ENCODE assay signal across 25 mouse cellular contexts in genomic region chr4:117023469-117023868, GRCm38 (mm10). TPM values are rescaled to one million over a fixed set of nuclear protein-coding genes. Genes with fewer than 3 reads are reported as not detected.
DNase-seq lines count a peak whose midpoint lies in the region; ATAC-seq and TF ChIP-seq lines count a peak whose summit lies in the region.
"Had no signal": no experiment of that assay in that cellular context is flagged by ENCODE, and none has a peak within 500 bp of the region (broad histone marks: within the 10 kb centered on the region; RNA-seq: fewer than 3 reads in every experiment).

No protein-coding gene starts in this region.

- H3K27ac ChIP-seq in liver, embryonic 13.5 days = peak overlapping the region; percentile 8; the same call in 1 of the 2 replicates
- no peak overlapping the region for H3K27ac ChIP-seq in liver, embryonic 11.5 days (ENCODE audit: low read depth, low read length)
- H3K27ac ChIP-seq in midbrain, embryonic 11.5 days (ENCODE audit: low read depth, low read length) = no peak overlapping the region
- H3K27ac ChIP-seq in midbrain, postnatal 0 days (ENCODE audit: low read depth, low read length) = no peak overlapping the region
- H3K27ac ChIP-seq: embryonic facial prominence, embryonic 13.5 days; embryonic facial prominence, embryonic 15.5 days; forebrain, embryonic 10.5 days; forebrain, embryonic 12.5 days had no signal

- no peak for TF ChIP-seq CTCF in midbrain, postnatal 0 days (IDR thresholded peaks at IDR 0.05)

- H3K4me3 ChIP-seq in liver, embryonic 13.5 days (replicated peaks) = no peak overlapping the region
- no peak overlapping the region for H3K4me3 ChIP-seq in liver, embryonic 11.5 days (ENCODE audit: low read depth, low read length)
- H3K4me3 ChIP-seq in midbrain, embryonic 11.5 days (ENCODE audit: low read depth, low read length) = no peak overlapping the region
- H3K4me3 ChIP-seq in midbrain, postnatal 0 days (ENCODE audit: low read depth, low read length) = no peak overlapping the region
- H3K4me3 ChIP-seq: embryonic facial prominence, embryonic 13.5 days; embryonic facial prominence, embryonic 15.5 days; erythroblast, embryonic 14.5 days; forebrain, embryonic 10.5 days; forebrain, embryonic 12.5 days had no signal

- H3K4me2 ChIP-seq in liver, embryonic 13.5 days = no peak overlapping the region
- H3K4me2 ChIP-seq in liver, embryonic 11.5 days = no peak overlapping the region
- H3K4me2 ChIP-seq in midbrain, embryonic 11.5 days = no peak overlapping the region
- H3K4me2 ChIP-seq in midbrain, postnatal 0 days (ENCODE audit: low read depth, low read length, poor library complexity, severe bottlenecking) = no peak overlapping the region
- H3K4me2 ChIP-seq: embryonic facial prominence, embryonic 13.5 days; embryonic facial prominence, embryonic 15.5 days; forebrain, embryonic 12.5 days had no signal

- no peaks in the 10 kb centered on the region for H3K9me3 ChIP-seq in liver, embryonic 13.5 days (replicated peaks)
- H3K9me3 ChIP-seq in liver, embryonic 11.5 days (ENCODE audit: control insufficient read depth, low read length) = no peaks in the 10 kb centered on the region
- no peaks in the 10 kb centered on the region for H3K9me3 ChIP-seq in midbrain, embryonic 11.5 days (ENCODE audit: control insufficient read depth, low read length)
- no peaks in the 10 kb centered on the region for H3K9me3 ChIP-seq in midbrain, postnatal 0 days (ENCODE audit: low read length)
- H3K9me3 ChIP-seq: embryonic facial prominence, embryonic 13.5 days; embryonic facial prominence, embryonic 15.5 days; forebrain, embryonic 10.5 days; forebrain, embryonic 12.5 days had no signal

- H3K9ac ChIP-seq in liver, embryonic 13.5 days = 0 out of 2 replicates have a peak overlapping the region, but pooled peaks have one; percentile 0
- H3K9ac ChIP-seq in liver, embryonic 11.5 days (ENCODE audit: low read depth, low read length) = no peak overlapping the region
- no peak overlapping the region for H3K9ac ChIP-seq in midbrain, embryonic 11.5 days (ENCODE audit: low read length)
- H3K9ac ChIP-seq in midbrain, postnatal 0 days (replicated peaks; ENCODE audit: low read length, poor library complexity, severe bottlenecking) = no peak overlapping the region
- H3K9ac ChIP-seq: embryonic facial prominence, embryonic 13.5 days; embryonic facial prominence, embryonic 15.5 days; forebrain, embryonic 12.5 days had no signal

- H3K4me1 ChIP-seq in liver, embryonic 13.5 days (replicated peaks) = peaks cover 44% of the 10 kb centered on the region
- peaks cover 14% of the 10 kb centered on the region for H3K4me1 ChIP-seq in liver, embryonic 11.5 days (replicated peaks; ENCODE audit: control insufficient read depth, insufficient read depth, low read length)
- peaks cover 6% of the 10 kb centered on the region; the same call in 1 of the 2 replicates for H3K4me1 ChIP-seq in midbrain, embryonic 11.5 days (ENCODE audit: control insufficient read depth, insufficient read depth, low read length)
- H3K4me1 ChIP-seq in midbrain, postnatal 0 days (ENCODE audit: insufficient read depth, low read length) = 0 out of 2 replicates have a peak, but pooled peaks cover 7% of the 10 kb centered on the region

- no peaks in the 10 kb centered on the region for H3K27me3 ChIP-seq in liver, embryonic 13.5 days
- no peaks in the 10 kb centered on the region for H3K27me3 ChIP-seq in liver, embryonic 11.5 days (replicated peaks; ENCODE audit: control insufficient read depth, insufficient read depth, low read length)
- no peaks in the 10 kb centered on the region for H3K27me3 ChIP-seq in midbrain, embryonic 11.5 days (ENCODE audit: control insufficient read depth, insufficient read depth, low read length)
- no peaks in the 10 kb centered on the region for H3K27me3 ChIP-seq in midbrain, postnatal 0 days (ENCODE audit: insufficient read depth, low read length)
- H3K27me3 ChIP-seq: embryonic facial prominence, embryonic 13.5 days; embryonic facial prominence, embryonic 15.5 days; forebrain, embryonic 12.5 days; Patski had no signal

- no peak for ATAC-seq in liver, embryonic 13.5 days (ENCODE audit: low read depth)
- no peak for ATAC-seq in liver, embryonic 11.5 days (replicated peaks; ENCODE audit: low FRiP score)
- no peak for ATAC-seq in midbrain, embryonic 11.5 days (ENCODE audit: low FRiP score)
- ATAC-seq in midbrain, postnatal 0 days (ENCODE audit: low FRiP score) = no peak
- ATAC-seq: activated CD4-positive, CD25-positive, alpha-beta regulatory T cell, adult 4 months; forebrain, embryonic 14.5 days; forebrain, embryonic 16.5 days; Patski had no signal

- no peak for DNase-seq in liver, embryonic 13.5 days
- no peak for DNase-seq in liver, embryonic 11.5 days (ENCODE audit: low spot score)
- peak; percentile 26 for DNase-seq in midbrain, embryonic 11.5 days (ENCODE audit: low spot score, missing footprints)
- no peak for DNase-seq in midbrain, postnatal 0 days (ENCODE audit: low spot score)
- DNase-seq in c-Kit-positive CD71-positive TER-119-positive erythroid progenitor cells, embryonic 14.5 days (ENCODE audit: low spot score) = peak; percentile 34
- no peak for DNase-seq in spleen, postnatal 10 days (ENCODE audit: low spot score in 2 of 2)
- DNase-seq: adrenal gland, adult 8-10 months; adrenal gland, postnatal 14 days; adrenal gland, postnatal 36 days; cerebellum, adult 11 months; cerebellum, adult 18-20 months; cerebellum, adult 8-10 months; cerebellum, adult 9-11 months; cerebellum, postnatal 14 days; cerebellum, postnatal 36 days; embryo, embryonic 11 days had no signal

- 64% methylated on average over 4 of the region's 4 CpGs for WGBS in liver, embryonic 13.5 days (ENCODE audit: insufficient replicate concordance)
- 84% methylated on average over 4 of the region's 4 CpGs for WGBS in liver, embryonic 11.5 days
- 97% methylated on average over 4 of the region's 4 CpGs for WGBS in midbrain, embryonic 11.5 days
- WGBS in midbrain, postnatal 0 days = 98% methylated on average over 4 of the region's 4 CpGs

- peaks cover 39% of the 10 kb centered on the region for H3K36me3 ChIP-seq in liver, embryonic 13.5 days
- H3K36me3 ChIP-seq in liver, embryonic 11.5 days (ENCODE audit: control insufficient read depth, insufficient read depth, low read length) = peaks cover 8% of the 10 kb centered on the region
- peaks cover 5% of the 10 kb centered on the region for H3K36me3 ChIP-seq in midbrain, embryonic 11.5 days (ENCODE audit: control insufficient read depth, insufficient read depth, low read length)
- H3K36me3 ChIP-seq in midbrain, postnatal 0 days (ENCODE audit: insufficient read depth, low read length) = peaks cover 15% of the 10 kb centered on the region

RNA-seq across cellular contexts. Expression of gene Eif2b3, which starts 4.3 kb away (rescaled TPM):
- polyA plus RNA-seq in liver, embryonic 13.5 days (2015; fragmentation: Nextera tagmentation; extraction: Ambion mirVana) = 46.4 and 49.8 TPM in 2 replicates
- polyA plus RNA-seq in liver, embryonic 11.5 days (2014; fragmentation: Nextera tagmentation; extraction: Ambion mirVana) = 69.9 and 80.4 TPM in 2 replicates
- 43.0 and 49.4 TPM in 2 replicates for polyA plus RNA-seq in midbrain, embryonic 11.5 days (2014; fragmentation: Nextera tagmentation; extraction: Ambion mirVana)
- total RNA-seq in midbrain, postnatal 0 days (2014; rRNA removed) = 20.7 and 21.7 TPM in 2 replicates
- polyA plus RNA-seq in midbrain, postnatal 0 days (2015; fragmentation: Nextera tagmentation; extraction: Ambion mirVana) = 57.5 and 58.4 TPM in 2 replicates

RNA-seq across cellular contexts. Expression of gene Hectd3, which starts 28.4 kb away (rescaled TPM):
- polyA plus RNA-seq in liver, embryonic 13.5 days (2015; fragmentation: Nextera tagmentation; extraction: Ambion mirVana) = 7.8 and 7.9 TPM in 2 replicates
- polyA plus RNA-seq in liver, embryonic 11.5 days (2014; fragmentation: Nextera tagmentation; extraction: Ambion mirVana) = 10.8 and 12.0 TPM in 2 replicates
- polyA plus RNA-seq in midbrain, embryonic 11.5 days (2014; fragmentation: Nextera tagmentation; extraction: Ambion mirVana) = 7.6 and 9.4 TPM in 2 replicates
- 45.5 and 46.5 TPM in 2 replicates for total RNA-seq in midbrain, postnatal 0 days (2014; rRNA removed)
- 20.2 and 22.6 TPM in 2 replicates for polyA plus RNA-seq in midbrain, postnatal 0 days (2015; fragmentation: Nextera tagmentation; extraction: Ambion mirVana)

RNA-seq across cellular contexts. Expression of gene Urod, which starts 29.3 kb away (rescaled TPM):
- 558 and 568 TPM in 2 replicates for polyA plus RNA-seq in liver, embryonic 13.5 days (2015; fragmentation: Nextera tagmentation; extraction: Ambion mirVana)
- 344 and 350 TPM in 2 replicates for polyA plus RNA-seq in liver, embryonic 11.5 days (2014; fragmentation: Nextera tagmentation; extraction: Ambion mirVana)
- 85.2 and 95.6 TPM in 2 replicates for polyA plus RNA-seq in midbrain, embryonic 11.5 days (2014; fragmentation: Nextera tagmentation; extraction: Ambion mirVana)
- 25.5 and 50.0 TPM in 2 replicates for total RNA-seq in midbrain, postnatal 0 days (2014; rRNA removed)
- 36.6 and 36.8 TPM in 2 replicates for polyA plus RNA-seq in midbrain, postnatal 0 days (2015; fragmentation: Nextera tagmentation; extraction: Ambion mirVana)

Comparison
In these comparisons a context has a peak if more than half of its experiments do, and no peak if none do; other contexts are left out.
1. DNase-seq: peak in midbrain, embryonic 11.5 days (single experiment) and c-Kit-positive CD71-positive TER-119-positive erythroid progenitor cells, embryonic 14.5 days (single experiment); none in liver, embryonic 13.5 days (single experiment), liver, embryonic 11.5 days (single experiment), midbrain, postnatal 0 days (single experiment) and spleen, postnatal 10 days (0 of 2).